In the genomic region with DNA sequence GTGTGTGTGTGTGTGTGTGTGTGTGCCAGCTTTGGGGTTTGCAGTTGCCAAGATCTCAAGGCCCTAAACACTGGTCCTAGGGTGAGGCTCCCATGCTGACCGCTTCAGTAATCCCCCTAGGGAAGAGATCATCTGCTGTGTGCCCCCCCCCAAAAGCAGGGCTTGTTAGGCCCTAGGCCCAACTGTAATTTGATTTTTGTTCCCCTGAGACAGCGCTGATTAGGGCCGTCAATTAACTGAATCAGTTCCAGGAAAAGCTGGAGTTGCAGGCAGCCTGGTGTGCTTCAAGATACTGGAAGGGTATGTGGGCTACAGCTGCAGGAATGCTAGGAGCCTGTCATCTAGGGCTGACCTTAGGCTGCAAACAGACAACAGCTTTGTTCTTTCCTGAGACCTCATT, we compare ENCODE assay signal across 10 mouse cellular contexts.
DNase-seq lines count a peak whose midpoint lies in the region; ATAC-seq lines count a peak whose summit lies in the region.
"Had no signal": no experiment of that assay in that cellular context is flagged by ENCODE, and none has a peak within 500 bp of the region (broad histone marks: within the 10 kb centered on the region; RNA-seq: fewer than 3 reads in every experiment).

No protein-coding gene starts in this region.

- no peak for DNase-seq in heart, adult 9 months (ENCODE audit: low spot score in 2 of 2)
- no peak for DNase-seq in neural tube, embryonic 10.5 days (ENCODE audit: extremely low spot score, low spot score)
- no peak for DNase-seq in left cerebral cortex, postnatal 25 days (ENCODE audit: low spot score in 2 of 2)
- DNase-seq in thymus, postnatal 10 days (ENCODE audit: low spot score in 2 of 2), result no peak
- DNase-seq in embryo, embryonic 9.5 days (ENCODE audit: extremely low spot score), result no peak
- DNase-seq: heart, postnatal 36 days had no signal

- intact Hi-C loops in left cerebral cortex, postnatal 25 days (cut with DNase I), result no loop called here

- no peak; the same call in 1 of the 2 replicates for ATAC-seq in heart, embryonic 16.5 days (replicated peaks; ENCODE audit: extremely low read depth, insufficient read depth, low FRiP score)
- ATAC-seq in neural tube, embryonic 14.5 days (ENCODE audit: low read depth), result peak; percentile 21; the same call in 1 of the 2 replicates
- ATAC-seq in hindbrain, embryonic 16.5 days, result peak; percentile 40; the same call in 1 of the 2 replicates

- H3K36me3 ChIP-seq in heart, embryonic 16.5 days (ENCODE audit: control insufficient read depth, insufficient read depth), result no peaks in the 10 kb centered on the region
- no peaks in the 10 kb centered on the region for H3K36me3 ChIP-seq in neural tube, embryonic 14.5 days (ENCODE audit: control insufficient read depth, insufficient read depth, low read length)
- H3K36me3 ChIP-seq in hindbrain, embryonic 16.5 days (ENCODE audit: control insufficient read depth, insufficient read depth, low read length), result no peaks in the 10 kb centered on the region
- H3K36me3 ChIP-seq: stomach, embryonic 15.5 days had no signal

- H3K4me2 ChIP-seq in heart, embryonic 16.5 days (ENCODE audit: low read depth, low read length), result no peak overlapping the region
- no peak overlapping the region for H3K4me2 ChIP-seq in neural tube, embryonic 14.5 days (ENCODE audit: low read depth, low read length)
- no peak overlapping the region for H3K4me2 ChIP-seq in hindbrain, embryonic 16.5 days (ENCODE audit: low read length)
- H3K4me2 ChIP-seq: stomach, embryonic 15.5 days had no signal

- peak overlapping the region; percentile 55; the same call in 1 of the 2 replicates for H3K27ac ChIP-seq in heart, embryonic 16.5 days (ENCODE audit: low read length)
- H3K27ac ChIP-seq in neural tube, embryonic 14.5 days (ENCODE audit: low read depth, low read length), result no peak overlapping the region
- H3K27ac ChIP-seq in hindbrain, embryonic 16.5 days (ENCODE audit: low read depth, low read length), result no peak overlapping the region

- no peak overlapping the region for H3K9ac ChIP-seq in heart, embryonic 16.5 days (ENCODE audit: low read length)
- no peak overlapping the region for H3K9ac ChIP-seq in neural tube, embryonic 14.5 days (replicated peaks; ENCODE audit: low read depth, low read length)
- H3K9ac ChIP-seq in hindbrain, embryonic 16.5 days (ENCODE audit: low read depth, low read length), result no peak overlapping the region
- H3K9ac ChIP-seq: stomach, embryonic 15.5 days had no signal

- H3K27me3 ChIP-seq in heart, embryonic 16.5 days (ENCODE audit: control insufficient read depth, insufficient read depth, low read length), result no peaks in the 10 kb centered on the region
- no peaks in the 10 kb centered on the region for H3K27me3 ChIP-seq in neural tube, embryonic 14.5 days (ENCODE audit: control insufficient read depth, insufficient read depth, low read length)
- H3K27me3 ChIP-seq in hindbrain, embryonic 16.5 days (replicated peaks; ENCODE audit: control insufficient read depth, insufficient read depth, low read length), result no peaks in the 10 kb centered on the region
- H3K27me3 ChIP-seq: stomach, embryonic 15.5 days had no signal

- H3K4me1 ChIP-seq in heart, embryonic 16.5 days (ENCODE audit: control insufficient read depth, insufficient read depth, low read length), result peaks cover 28% of the 10 kb centered on the region
- no peaks in the 10 kb centered on the region for H3K4me1 ChIP-seq in neural tube, embryonic 14.5 days (ENCODE audit: control insufficient read depth, insufficient read depth, low read length)
- peaks cover 2% of the 10 kb centered on the region; the same call in 1 of the 2 replicates for H3K4me1 ChIP-seq in hindbrain, embryonic 16.5 days (ENCODE audit: control insufficient read depth, insufficient read depth, low read depth, low read length)

- no peaks in the 10 kb centered on the region for H3K9me3 ChIP-seq in heart, embryonic 16.5 days (replicated peaks; ENCODE audit: control insufficient read depth, low read length)
- H3K9me3 ChIP-seq in neural tube, embryonic 14.5 days (ENCODE audit: control insufficient read depth, low read length), result no peaks in the 10 kb centered on the region
- H3K9me3 ChIP-seq in hindbrain, embryonic 16.5 days (ENCODE audit: control insufficient read depth, low read length), result no peaks in the 10 kb centered on the region
- H3K9me3 ChIP-seq: stomach, embryonic 15.5 days had no signal

- no peak overlapping the region for H3K4me3 ChIP-seq in heart, embryonic 16.5 days (ENCODE audit: low read length)
- no peak overlapping the region for H3K4me3 ChIP-seq in neural tube, embryonic 14.5 days (ENCODE audit: low read depth, low read length)
- H3K4me3 ChIP-seq in hindbrain, embryonic 16.5 days (ENCODE audit: low read length), result no peak overlapping the region
- H3K4me3 ChIP-seq: stomach, embryonic 15.5 days had no signal

- WGBS in heart, embryonic 16.5 days, result 41% methylated on average over 3 of the region's 3 CpGs
- 52% methylated on average over 3 of the region's 3 CpGs for WGBS in neural tube, embryonic 14.5 days
- 52% methylated on average over 3 of the region's 3 CpGs for WGBS in hindbrain, embryonic 16.5 days
